Mouse (Mus musculus): ENCODE results near the gene Hsd3b7. TPM values are rescaled to one million over a fixed set of nuclear protein-coding genes. Genes with fewer than 3 reads are reported as not detected.
"Not testable (repeated sequence)": the region's sequence is repeated elsewhere in the genome, so short reads cannot be mapped to it uniquely, and the experiment has no call there.

Gene Hsd3b7
- total RNA-seq, 4 experiments from 2014 or later, result 11.8 to 14.5 (median 12.7) TPM

DNA sequence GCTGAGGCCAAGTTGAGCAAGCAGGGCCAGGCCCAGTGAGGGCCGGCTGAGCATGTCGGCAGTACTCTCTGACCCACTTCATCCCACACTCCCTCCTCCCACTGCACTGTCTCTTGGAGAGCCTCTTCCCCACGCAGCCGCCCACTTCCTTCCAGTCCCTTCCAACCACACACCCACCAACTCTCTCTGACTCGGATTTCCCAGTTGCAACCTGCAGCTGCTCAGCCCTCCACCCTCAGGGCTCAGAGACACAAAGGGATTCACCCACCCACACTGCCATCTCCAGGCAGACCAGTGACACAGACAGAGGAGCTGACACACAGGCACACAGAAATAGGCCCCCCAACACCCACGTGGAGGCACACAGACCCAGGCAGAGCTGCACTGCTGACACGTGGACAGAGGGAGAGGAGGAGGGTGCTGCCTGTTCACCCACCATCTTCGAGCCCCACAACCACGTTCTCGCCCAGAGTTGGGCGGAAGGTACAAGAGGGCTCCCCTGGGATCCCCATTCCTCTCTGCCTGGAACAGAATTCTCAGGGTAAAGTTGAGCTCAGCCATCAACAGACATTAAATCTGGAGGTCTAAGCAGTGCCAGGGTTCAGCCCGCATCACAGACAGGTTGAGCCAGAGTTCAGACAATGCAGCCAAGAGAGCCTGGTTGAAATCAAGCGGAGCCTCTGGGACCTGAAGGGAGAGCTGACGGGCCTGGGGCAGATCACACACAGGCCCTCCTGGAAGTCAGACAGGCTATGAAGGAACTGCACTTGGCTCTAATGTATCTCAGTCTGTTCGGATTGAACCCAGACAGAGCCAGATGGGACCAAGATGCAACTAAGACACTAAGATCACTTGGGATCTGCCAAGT lies 15.8 kb downstream of the Hsd3b7 start:
- DNase-seq (ENCODE audit: low spot score), result peak; percentile 53

DNA sequence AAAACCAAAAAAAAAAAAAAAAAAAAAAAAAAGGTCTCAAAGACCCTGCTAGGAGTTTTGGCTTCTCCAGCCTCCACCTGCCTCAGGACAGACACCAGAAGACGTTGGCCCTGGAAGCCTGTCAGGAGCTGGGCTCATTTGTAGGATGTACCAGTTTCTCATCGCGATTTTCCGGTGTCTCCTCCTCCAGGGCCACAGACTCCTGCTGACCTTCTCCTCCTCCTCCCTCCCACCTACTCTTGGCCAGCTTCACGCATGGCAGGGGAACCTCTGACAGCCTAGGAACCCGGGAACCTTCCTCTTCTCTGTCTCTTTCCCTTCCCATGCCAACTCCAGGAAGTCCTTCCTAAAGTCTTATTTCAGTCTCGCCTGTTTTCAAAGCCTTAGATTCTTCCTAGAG lies 16.6 kb downstream of the Hsd3b7 start:
- no peak for DNase-seq (ENCODE audit: low spot score)

DNA sequence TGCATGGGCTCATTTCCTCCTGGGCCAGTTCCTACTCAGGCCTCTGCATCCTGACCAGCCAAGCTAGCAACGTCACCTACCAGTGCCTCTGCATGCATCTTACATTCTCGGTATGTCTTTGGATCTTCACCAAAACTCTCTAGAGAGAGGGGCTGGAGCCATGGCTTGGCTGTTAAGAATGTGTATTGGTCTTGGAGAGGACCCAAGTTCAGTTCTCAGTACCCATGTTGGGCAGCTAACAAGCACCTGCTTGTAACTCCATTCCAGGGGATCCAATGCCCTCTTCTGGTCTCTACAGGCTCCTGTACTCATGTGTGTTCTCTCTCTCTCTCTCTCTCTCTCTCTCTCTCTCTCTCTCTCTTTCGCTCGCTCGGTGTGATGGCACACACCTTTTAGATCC lies 17.4 kb downstream of the Hsd3b7 start:
- DNase-seq (ENCODE audit: low spot score), result no peak

DNA sequence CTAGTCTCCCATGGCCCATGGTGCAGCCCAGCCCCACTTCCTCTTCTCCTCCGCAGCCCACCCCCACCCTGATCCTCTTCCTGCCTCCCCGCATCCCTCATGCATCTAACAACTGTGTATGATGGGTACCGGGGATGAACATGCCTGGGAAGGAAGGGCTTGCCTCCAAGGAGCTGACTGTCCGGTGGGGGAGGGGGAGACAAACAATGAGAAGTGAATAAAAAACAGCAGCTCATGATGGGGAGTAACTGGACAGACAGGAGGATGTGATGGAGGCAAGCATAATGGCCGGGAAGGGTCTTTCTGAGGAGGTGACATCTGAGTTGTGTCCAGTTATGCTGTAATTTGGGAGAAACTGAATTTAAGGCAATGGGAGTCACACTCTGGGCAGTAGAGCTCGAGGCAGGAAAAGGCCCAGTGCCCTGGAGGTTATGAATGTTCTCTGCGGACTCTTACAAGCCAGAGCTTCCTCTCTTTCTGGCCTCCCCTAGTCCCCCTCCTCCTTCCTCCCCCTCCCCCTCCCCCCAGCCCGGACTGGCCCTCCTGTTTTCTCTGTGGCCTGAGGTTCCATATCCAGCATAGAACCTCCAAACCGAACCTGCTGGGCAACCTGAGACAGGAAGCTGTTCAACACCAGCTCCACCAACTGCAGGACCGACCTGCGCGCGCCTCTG lies 20.6 kb downstream of the Hsd3b7 start:
- no peak for DNase-seq (ENCODE audit: low spot score)

DNA sequence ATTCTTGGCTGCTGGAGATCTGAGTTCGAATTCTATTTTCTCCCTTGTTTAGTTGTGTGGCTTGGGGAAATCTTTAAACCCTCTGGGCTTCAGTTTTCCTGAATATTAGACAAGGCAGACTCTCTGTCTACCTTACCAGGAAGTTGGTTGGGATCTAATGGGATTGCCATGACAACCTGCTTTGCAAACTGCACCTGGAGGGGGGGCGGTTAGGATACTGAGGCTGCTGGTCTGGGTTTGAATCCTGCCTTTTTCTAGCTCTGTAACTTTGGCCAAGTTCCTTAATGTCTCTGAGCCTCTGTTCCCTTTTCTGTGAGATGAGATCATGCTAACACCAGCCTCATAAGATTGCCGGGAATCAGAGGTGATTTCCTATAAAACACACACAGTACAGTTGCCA lies 22.1 kb downstream of the Hsd3b7 start:
- no peak for DNase-seq (ENCODE audit: low spot score)

DNA sequence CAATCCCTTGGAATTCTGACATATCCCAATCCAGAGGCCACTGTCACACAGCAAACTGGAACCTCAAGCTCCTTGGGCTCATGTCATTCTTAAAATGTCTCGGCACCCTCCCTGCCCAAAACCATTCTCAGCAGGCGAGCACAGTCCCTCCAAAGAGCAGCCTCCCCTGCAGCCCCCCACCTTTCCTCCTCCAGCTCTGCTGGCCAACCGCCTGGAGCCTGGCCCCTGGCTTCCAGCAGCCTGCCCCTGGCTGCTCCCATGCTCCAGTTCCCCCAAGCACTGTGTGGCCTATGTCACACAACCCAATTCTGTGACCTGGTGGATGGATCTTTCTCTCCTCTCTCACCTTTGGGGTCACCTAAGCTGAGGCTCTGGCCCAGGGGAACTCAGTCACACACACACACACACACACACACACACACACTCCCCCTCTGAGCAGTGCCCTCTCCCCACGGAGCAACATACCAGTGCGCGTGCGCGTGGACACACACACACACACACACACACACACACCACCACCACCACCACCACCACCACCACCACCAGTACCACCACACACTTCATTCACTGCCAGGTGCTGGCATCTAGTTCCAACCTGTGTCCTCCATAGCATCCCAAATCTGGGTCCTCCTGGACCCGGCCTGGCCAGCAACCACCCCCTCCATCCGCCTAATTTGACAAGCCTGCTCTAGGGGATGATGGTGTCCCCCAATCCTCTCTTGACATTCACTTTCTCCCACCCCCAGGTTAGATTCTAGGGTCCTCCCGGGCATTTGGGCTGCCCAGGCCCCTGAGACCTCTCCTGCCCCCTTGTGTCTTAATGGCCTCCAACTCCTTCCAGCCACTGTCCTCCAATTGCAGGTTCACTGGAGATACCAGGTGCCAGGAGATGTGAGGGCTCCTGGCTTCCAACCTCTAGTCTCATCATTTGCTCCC lies 23.1 kb downstream of the Hsd3b7 start:
- DNase-seq (ENCODE audit: low spot score), result no peak

DNA sequence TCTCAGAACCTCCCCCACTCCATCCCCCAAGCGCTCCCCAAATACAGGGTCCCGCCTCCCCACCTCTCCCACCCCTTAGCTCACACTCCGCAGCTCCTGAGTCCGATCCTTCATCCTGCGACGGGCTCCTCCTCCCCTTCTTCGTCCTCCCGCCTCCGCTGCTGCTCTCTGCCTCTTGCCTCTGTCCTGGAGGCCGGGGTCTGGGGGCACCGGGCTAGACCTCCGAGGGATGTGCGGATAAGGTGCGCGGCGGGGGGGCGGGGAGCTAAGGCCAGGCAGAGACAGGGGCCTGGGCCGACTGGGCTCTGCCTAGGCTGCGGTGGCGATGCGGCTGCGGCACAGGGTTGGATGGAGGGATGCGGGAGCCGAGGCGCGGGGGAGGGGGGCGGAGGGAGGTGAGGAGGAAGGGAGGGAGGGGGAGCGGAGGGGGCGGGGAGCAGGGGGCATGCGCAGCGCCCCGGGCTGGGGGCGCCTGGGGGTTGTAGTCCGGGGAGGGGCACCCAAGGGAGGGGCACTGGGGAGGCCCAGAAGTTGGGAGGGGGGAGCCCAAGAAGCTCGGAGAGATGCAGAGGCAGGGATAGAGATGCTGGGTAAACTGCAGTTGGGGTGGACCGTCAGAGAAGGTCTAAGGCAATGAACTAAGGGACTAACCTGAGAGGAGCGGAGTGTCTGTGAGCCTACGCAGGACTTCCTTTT lies 23.9 kb downstream of the Hsd3b7 start, which contains the start of the genes Stx4a and Stx1b:
Gene Stx4a (plus strand): TSS at position 119 of the 696 bp plus-strand sequence.
Gene Stx1b (minus strand): TSS at position 374 of the 696 bp plus-strand sequence.
- no peak for DNase-seq (ENCODE audit: low spot score)

DNA sequence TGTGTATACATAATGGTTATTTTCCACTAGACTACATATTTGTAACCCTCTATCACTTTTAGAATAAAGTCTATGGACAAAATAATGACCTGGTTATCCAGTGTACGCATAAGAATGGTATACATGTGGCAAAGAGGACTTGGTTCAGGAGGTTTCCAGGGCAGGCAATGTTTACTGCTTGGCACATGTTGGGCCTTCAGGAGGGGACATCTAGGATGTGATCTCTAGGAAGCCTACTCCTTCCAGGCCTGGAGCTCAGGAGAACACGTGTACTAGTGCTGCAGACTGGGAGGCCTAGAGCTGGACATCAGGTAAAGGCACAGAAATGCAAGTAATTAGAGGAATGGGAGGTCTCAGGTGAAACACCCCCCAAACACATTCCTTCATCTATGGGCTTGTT lies 35.1 kb downstream of the Hsd3b7 start:
- no peak for DNase-seq (ENCODE audit: low spot score)

DNA sequence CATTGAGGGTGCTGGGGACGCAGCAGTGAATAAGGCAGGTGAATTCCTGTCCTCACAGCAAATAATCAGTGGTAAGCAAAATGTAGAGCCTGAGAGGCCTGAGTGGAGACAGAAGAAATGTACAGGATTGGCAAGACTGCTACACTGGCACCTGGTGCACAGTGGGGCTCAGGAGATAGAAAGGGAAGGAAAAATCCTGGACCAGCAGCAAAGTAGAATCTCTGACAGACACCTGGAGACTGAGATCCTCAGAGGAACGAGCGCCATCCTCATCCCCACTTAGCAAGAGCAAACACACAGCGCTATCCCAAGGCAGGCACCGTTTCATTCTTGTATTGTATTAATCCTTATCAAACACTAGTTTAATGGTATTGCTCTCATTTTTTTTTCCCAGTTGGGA lies 37.1 kb downstream of the Hsd3b7 start:
- no peak for DNase-seq (ENCODE audit: low spot score)

DNA sequence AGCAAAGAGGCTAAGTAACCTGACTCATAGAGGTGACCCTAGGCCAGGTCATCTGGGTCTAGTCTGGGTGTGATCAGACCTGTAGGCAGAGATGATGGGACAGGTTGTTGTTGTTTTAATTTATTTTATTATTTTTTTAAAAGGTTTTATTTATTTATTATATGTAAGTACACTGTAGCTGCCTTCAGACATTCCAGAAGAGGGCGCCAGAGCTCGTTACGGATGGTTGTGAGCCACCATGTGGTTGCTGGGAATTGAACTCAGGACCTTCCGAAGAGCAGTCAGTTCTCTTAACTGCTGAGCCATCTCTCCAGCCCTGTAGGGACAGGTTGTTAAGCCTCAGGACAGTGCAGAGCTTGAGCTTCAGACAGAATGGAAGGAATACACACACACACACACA lies 37.5 kb downstream of the Hsd3b7 start:
- DNase-seq (ENCODE audit: low spot score), result not testable (repeated sequence)

DNA sequence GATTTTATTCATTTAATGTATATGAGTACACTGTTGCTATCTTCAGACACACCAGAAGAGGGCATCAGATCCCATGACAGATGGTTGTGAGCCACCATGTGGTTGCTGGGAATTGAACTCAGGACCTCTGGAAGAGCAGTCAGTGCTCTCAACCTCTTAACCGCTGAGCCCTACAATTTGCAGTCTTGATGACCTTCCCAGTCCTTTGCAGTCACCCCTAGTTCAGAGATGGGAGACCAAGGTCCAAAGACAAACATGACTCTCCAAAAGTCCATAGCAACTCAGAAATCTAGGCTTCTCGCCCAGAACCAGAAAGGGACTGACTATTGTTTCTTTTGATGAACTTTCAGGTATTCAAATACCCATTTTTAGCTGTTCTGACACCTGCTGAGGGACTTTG lies 39.6 kb downstream of the Hsd3b7 start:
- not testable (repeated sequence) for DNase-seq (ENCODE audit: low spot score)

DNA sequence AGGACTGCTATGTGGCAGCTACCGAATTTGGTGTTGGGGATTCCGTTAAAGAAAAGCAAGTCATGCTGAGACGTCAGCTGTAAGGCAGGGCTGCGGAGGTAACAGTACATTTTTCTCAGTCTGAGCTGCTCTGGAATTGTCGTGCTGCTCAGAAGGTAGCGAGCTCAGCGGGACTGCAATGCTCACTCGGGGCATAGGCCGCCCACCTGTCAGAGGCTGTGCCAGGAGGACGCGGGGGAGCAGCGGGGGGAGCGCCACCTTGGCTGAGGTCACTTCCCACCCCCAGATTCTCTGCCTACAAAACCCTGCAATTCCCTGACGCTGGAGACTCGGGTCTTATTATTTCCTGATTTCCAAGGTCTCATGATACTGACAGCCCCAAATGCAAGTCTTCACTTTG lies 40.5 kb downstream of the Hsd3b7 start:
- DNase-seq (ENCODE audit: low spot score), result no peak

DNA sequence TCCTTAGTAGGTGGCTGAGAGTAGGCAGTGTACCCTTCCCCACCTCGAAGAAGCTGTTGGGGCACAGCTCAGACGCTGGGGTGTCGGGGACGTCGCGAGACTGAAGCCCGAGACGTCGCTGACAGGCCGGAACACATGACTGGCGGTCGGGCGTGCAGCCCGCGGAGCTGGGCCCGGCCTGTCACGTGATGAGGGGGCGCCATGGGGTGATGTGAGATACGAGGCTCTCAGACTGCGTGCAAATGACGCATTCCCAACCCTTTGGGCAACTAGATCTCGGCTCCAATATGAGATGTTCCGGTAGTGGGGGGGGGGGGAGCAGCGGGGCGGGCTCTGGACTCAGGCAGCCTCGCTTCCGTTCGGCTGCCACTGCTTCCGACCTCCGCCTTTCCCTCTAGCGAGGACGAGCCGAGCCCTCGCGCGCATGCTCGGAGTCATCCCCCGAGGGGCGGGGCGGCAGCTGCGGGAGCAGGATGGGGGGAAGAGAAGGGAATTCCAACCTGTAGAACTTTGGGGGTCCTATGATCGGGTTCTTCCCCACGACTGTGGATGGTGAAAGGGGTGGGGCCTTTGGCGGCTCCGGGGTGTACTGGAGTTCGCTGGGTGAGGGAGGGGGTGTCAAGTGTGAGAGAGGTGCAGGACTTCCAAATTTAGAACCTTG lies 41.1 kb downstream of the Hsd3b7 start:
- DNase-seq (ENCODE audit: low spot score), result peak; percentile 92

DNA sequence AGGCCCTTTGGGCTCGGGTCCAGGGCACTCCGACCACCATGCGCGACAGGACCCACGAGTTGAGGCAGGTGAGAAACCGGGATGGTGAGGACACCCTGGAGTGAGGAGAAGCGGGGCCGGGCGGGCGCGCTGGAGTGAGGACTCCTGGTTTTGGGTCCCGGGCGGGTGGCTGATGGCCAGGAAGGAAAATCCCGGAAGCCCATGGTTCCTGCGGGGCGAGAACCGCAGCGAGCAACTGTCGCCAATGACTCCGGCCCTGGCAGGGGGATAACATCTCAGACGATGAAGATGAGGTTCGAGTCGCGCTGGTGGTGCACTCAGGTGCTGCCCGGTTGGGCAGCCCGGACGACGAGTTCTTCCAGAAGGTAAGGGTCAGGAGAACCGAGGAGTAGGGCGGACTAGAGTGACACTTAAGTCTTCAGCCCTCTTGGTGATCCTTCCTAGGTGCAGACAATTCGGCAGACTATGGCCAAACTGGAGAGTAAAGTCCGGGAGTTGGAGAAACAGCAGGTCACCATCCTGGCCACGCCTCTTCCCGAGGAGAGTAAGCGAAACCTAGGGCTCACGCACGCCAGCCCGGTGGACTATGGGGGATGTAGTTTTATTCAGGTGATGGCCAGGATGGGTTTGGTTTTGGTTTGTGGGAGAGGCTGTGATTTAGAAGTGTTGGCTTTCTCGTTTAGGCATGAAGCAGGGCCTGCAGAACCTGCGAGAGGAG lies 41.8 kb downstream of the Hsd3b7 start:
- DNase-seq (ENCODE audit: low spot score), result peak; percentile 84

DNA sequence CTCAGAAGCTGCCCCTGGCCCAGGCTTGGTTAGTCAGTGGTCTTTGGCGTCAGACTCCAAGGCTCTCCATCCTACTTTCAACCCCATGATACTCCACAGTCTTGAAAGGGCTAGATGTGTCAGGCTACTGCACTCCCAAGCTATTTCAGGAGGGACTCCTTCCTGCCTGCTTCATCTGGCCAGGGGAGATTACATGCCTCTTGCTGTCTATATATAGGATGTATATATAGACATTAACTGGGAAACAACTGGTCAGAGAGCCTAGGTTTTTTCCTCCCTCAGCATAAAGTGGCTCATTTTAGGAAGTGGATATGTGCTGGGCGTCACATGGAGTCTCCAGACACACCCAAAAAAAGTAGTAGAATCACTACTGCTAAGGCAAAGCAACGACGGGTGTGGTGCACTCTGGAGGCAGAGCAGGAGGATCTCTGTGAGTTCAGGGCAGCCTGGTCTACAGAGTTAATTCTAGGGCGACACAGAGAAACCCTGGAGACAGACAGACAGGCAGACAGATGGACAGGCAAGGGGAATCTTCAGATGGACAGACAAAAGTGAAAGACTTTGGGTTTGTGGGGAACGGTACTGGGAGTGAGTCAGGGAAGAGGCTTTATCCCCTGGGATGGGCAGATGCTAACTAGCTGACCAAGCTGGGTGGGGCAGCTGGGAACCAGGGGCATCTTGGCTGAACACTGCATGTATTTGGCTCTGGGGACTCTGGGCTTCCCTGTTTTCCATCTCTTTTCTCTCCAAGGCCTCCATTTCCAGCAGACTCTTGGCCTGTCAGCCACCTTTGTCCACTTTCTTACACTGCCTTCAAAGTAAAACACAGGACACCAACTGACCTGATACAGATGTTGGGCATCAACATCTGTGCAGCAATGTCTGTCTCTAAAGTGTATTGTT lies 49.8 kb downstream of the Hsd3b7 start:
- DNase-seq (ENCODE audit: low spot score), result no peak

DNA sequence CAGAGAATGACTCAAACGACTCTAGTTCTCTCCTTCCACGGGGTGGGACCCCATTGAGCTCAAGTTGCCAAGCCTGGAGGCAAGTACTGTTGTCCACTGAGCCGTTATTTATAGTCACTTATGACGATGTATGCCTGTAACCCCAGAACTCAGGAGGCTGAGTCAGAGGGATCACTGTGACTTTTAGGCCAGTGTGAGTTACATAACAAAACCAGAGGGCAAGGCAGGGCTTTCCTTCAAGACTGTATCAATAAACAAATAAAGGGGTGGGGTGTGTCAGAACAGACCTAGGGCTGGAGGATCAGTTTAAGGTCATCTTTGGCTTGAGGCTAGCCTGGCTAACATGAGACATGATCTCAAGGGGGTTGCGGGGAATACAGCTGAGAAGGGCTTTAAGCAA lies 50.5 kb downstream of the Hsd3b7 start:
- DNase-seq (ENCODE audit: low spot score), result no peak
